Comparison of ENCODE assay signal across 8 mouse cellular contexts in genomic region chr3:51288880-51289821, GRCm38 (mm10). TPM values are rescaled to one million over a fixed set of nuclear protein-coding genes. Genes with fewer than 3 reads are reported as not detected.
DNase-seq lines count a peak whose midpoint lies in the region; ATAC-seq and TF ChIP-seq lines count a peak whose summit lies in the region.

No protein-coding gene starts in this region.

- no peaks in the 10 kb centered on the region for H3K9me3 ChIP-seq in liver, embryonic 12.5 days (replicated peaks)
- no peaks in the 10 kb centered on the region for H3K9me3 ChIP-seq in kidney, embryonic 14.5 days (ENCODE audit: control insufficient read depth, low read length)
- no peaks in the 10 kb centered on the region for H3K9me3 ChIP-seq in limb, embryonic 14.5 days (ENCODE audit: control insufficient read depth, low read length)
- H3K9me3 ChIP-seq in stomach, embryonic 16.5 days (replicated peaks; ENCODE audit: control insufficient read depth, low read length): no peaks in the 10 kb centered on the region

- intact Hi-C loops in gastrocnemius, postnatal 36 days (cut with DNase I): loop anchor here (1.0 kb wide), 1 partner anchor 64 kb away; no protein-coding TSS in a partner anchor

- no peak overlapping the region for H3K4me2 ChIP-seq in liver, embryonic 12.5 days
- H3K4me2 ChIP-seq in kidney, embryonic 14.5 days (replicated peaks; ENCODE audit: low read depth, low read length): no peak overlapping the region
- no peak overlapping the region for H3K4me2 ChIP-seq in limb, embryonic 14.5 days (replicated peaks; ENCODE audit: low read depth, low read length, severe bottlenecking)
- H3K4me2 ChIP-seq in stomach, embryonic 16.5 days (ENCODE audit: low read depth, low read length): no peak overlapping the region

- no peak overlapping the region for H3K4me3 ChIP-seq in liver, embryonic 12.5 days
- H3K4me3 ChIP-seq in kidney, embryonic 14.5 days (ENCODE audit: low read length): no peak overlapping the region
- H3K4me3 ChIP-seq in limb, embryonic 14.5 days (replicated peaks; ENCODE audit: low read length): no peak overlapping the region
- H3K4me3 ChIP-seq in stomach, embryonic 16.5 days (replicated peaks; ENCODE audit: low read length): no peak overlapping the region

- no peaks in the 10 kb centered on the region for H3K27me3 ChIP-seq in liver, embryonic 12.5 days (replicated peaks)
- H3K27me3 ChIP-seq in kidney, embryonic 14.5 days (ENCODE audit: control insufficient read depth, insufficient read depth, low read length): no peaks in the 10 kb centered on the region
- no peaks in the 10 kb centered on the region for H3K27me3 ChIP-seq in limb, embryonic 14.5 days (ENCODE audit: control insufficient read depth, insufficient read depth, low read length)
- H3K27me3 ChIP-seq in stomach, embryonic 16.5 days (ENCODE audit: control insufficient read depth, insufficient read depth, low read length): no peaks in the 10 kb centered on the region

- no peak overlapping the region for H3K9ac ChIP-seq in liver, embryonic 12.5 days
- H3K9ac ChIP-seq in kidney, embryonic 14.5 days (ENCODE audit: low read depth, low read length): no peak overlapping the region
- H3K9ac ChIP-seq in limb, embryonic 14.5 days (ENCODE audit: low read depth, low read length, severe bottlenecking): no peak overlapping the region
- no peak overlapping the region for H3K9ac ChIP-seq in stomach, embryonic 16.5 days (ENCODE audit: low read length)

- no peak for ATAC-seq in liver, embryonic 12.5 days
- peak; percentile 66; the same call in 1 of the 2 replicates for ATAC-seq in kidney, embryonic 14.5 days (ENCODE audit: low FRiP score, low TSS enrichment)
- peak; percentile 76; the same call in 1 of the 2 replicates for ATAC-seq in limb, embryonic 14.5 days (ENCODE audit: low FRiP score, low read depth)
- 0 out of 2 replicates have a peak, but pooled peaks have one; percentile 25 for ATAC-seq in stomach, embryonic 16.5 days (ENCODE audit: insufficient read depth, low FRiP score)

- peak; percentile 76 for DNase-seq in liver
- DNase-seq in embryo, embryonic 10.5 days (ENCODE audit: low spot score): peak; percentile 93
- DNase-seq in gastrocnemius, postnatal 36 days: peak; percentile 68 to 71
- peak; percentile 94 for DNase-seq in limb, embryonic 14.5 days (ENCODE audit: low spot score)
- peak; percentile 77 for DNase-seq in neural tube, embryonic 10.5 days (ENCODE audit: extremely low spot score, low spot score)

- no peak for TF ChIP-seq POLR2A in limb, embryonic 14.5 days (IDR thresholded peaks at IDR 0.05; ENCODE audit: borderline replicate concordance, extremely low read depth, insufficient read depth, insufficient read length)

- peaks cover 45% of the 10 kb centered on the region for H3K36me3 ChIP-seq in liver, embryonic 12.5 days
- H3K36me3 ChIP-seq in kidney, embryonic 14.5 days (ENCODE audit: control insufficient read depth, insufficient read depth, low read length): no peaks in the 10 kb centered on the region
- H3K36me3 ChIP-seq in limb, embryonic 14.5 days (ENCODE audit: control insufficient read depth, insufficient read depth, low read length): no peaks in the 10 kb centered on the region; the same call in 1 of the 2 replicates
- H3K36me3 ChIP-seq in stomach, embryonic 16.5 days (ENCODE audit: control insufficient read depth, insufficient read depth, low read length): no peaks in the 10 kb centered on the region

- H3K27ac ChIP-seq in liver, embryonic 12.5 days: no peak overlapping the region
- H3K27ac ChIP-seq in kidney, embryonic 14.5 days (ENCODE audit: low read depth, low read length): no peak overlapping the region
- no peak overlapping the region for H3K27ac ChIP-seq in limb, embryonic 14.5 days (replicated peaks; ENCODE audit: low read depth, low read length)
- no peak overlapping the region for H3K27ac ChIP-seq in stomach, embryonic 16.5 days (ENCODE audit: low read length)

- H3K4me1 ChIP-seq in liver, embryonic 12.5 days: no peaks in the 10 kb centered on the region
- H3K4me1 ChIP-seq in kidney, embryonic 14.5 days (ENCODE audit: control insufficient read depth, insufficient read depth, low read length): no peaks in the 10 kb centered on the region
- H3K4me1 ChIP-seq in limb, embryonic 14.5 days (ENCODE audit: control insufficient read depth, insufficient read depth, low read length): no peaks in the 10 kb centered on the region
- H3K4me1 ChIP-seq in stomach, embryonic 16.5 days (ENCODE audit: control insufficient read depth, insufficient read depth, low read length): no peaks in the 10 kb centered on the region

- WGBS in liver, embryonic 12.5 days (ENCODE audit: insufficient replicate concordance): 58% methylated on average over 11 of the region's 11 CpGs
- 55% methylated on average over 11 of the region's 11 CpGs for WGBS in kidney, embryonic 14.5 days
- WGBS in limb, embryonic 14.5 days: 54% methylated on average over 11 of the region's 11 CpGs
- WGBS in stomach, embryonic 16.5 days: 49% methylated on average over 11 of the region's 11 CpGs

RNA-seq across cellular contexts. Expression of gene Elf2, which starts 51.3 kb away (rescaled TPM):
- polyA plus RNA-seq in liver, embryonic 12.5 days (2016; fragmentation: Nextera tagmentation; extraction: Ambion mirVana): 21.8 and 24.6 TPM in 2 replicates
- total RNA-seq in gastrocnemius, postnatal 36 days (2021): 10 to 100 TPM; 48.9 to 49.7 TPM
- polyA plus RNA-seq in kidney, embryonic 14.5 days (2014; fragmentation: Nextera tagmentation; extraction: Ambion mirVana): 51.4 and 61.6 TPM in 2 replicates
- 60.8 and 61.4 TPM in 2 replicates for polyA plus RNA-seq in limb, embryonic 14.5 days (2012; rRNA removed)
- polyA plus RNA-seq in limb, embryonic 14.5 days (2014; fragmentation: Nextera tagmentation; extraction: Ambion mirVana): 59.3 and 64.0 TPM in 2 replicates
- 58.2 and 58.7 TPM in 2 replicates for polyA plus RNA-seq in stomach, embryonic 16.5 days (2015; fragmentation: Nextera tagmentation; extraction: Ambion mirVana)
